Mouse (Mus musculus) erythroid progenitor cell, adult 5-6 weeks (primary cell): ENCODE data around the gene Emx2. TPM values are rescaled to one million over a fixed set of nuclear protein-coding genes. Genes with fewer than 3 reads are reported as not detected.

ENCODE experiments used
- ATAC-seq: replicated peaks from 2 replicates; pipeline ENCODE4 v1.8.0; 2016; ENCODE audit warnings: moderate number of reproducible peaks, mild to moderate bottlenecking, moderate TSS enrichment, inconsistent platforms; ENCODE audit not compliant: poor library complexity, low FRiP score, severe bottlenecking
- total RNA-seq, 2 experiments: library from RNA; stranded (forward) in 1 of 2; stranded (reverse) in 1 of 2; fragments of 150-400 nt in 1 of 2; fragments of 186-747, 209-891 nt in 1 of 2; gene quantifications; 2 replicates each; pipeline versions ENCODE4 v1.2.3 to v1.2.4; 2015 to 2017; ENCODE audit warnings: low replicate concordance in 2 of 2

Emx2 gene
- total RNA-seq (2015; ENCODE audit: low replicate concordance) (not detected in 2 replicates), total RNA-seq (2017; ENCODE audit: low replicate concordance) (not detected in 2 replicates)

- no peak for ATAC-seq
Observed at GRCm38 (mm10) chr19:59457951-59458742, at the start of gene Emx2. TSS of gene Emx2 (plus strand) at chr19:59458372.

- ATAC-seq = no peak
Observed at GRCm38 (mm10) chr19:59414128-59414527, 44.0 kb upstream of the Emx2 start.

GRCm38 (mm10) chr19:59418024-59418423, 40.1 kb upstream of the Emx2 start:
- peak; percentile 68; the same call in 1 of the 2 replicates for ATAC-seq

GRCm38 (mm10) chr19:59418671-59419070, 39.5 kb upstream of the Emx2 start:
- ATAC-seq = no peak

- no peak for ATAC-seq
Observed at GRCm38 (mm10) chr19:59422393-59422792, 35.8 kb upstream of the Emx2 start.

DNA sequence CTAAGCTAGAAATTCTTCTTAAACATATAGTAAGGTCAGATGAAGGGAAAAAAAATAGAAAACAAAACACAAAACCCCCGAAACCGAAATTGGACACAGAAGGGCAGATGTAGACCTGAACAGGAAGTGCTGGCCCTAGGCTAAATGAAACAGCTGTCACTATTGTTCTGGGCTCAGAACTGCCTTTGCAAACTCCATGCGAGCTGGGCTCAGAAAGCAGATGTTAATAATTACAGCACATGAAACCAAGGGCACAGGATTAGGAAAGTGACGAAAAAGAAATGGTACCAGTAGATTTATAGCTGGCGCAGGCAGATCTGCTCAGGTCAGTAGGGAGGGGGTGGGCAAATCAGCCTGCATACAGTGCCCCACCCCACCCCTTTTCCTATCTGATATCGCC, 34.5 kb upstream of the Emx2 start:
- no peak for ATAC-seq

DNA sequence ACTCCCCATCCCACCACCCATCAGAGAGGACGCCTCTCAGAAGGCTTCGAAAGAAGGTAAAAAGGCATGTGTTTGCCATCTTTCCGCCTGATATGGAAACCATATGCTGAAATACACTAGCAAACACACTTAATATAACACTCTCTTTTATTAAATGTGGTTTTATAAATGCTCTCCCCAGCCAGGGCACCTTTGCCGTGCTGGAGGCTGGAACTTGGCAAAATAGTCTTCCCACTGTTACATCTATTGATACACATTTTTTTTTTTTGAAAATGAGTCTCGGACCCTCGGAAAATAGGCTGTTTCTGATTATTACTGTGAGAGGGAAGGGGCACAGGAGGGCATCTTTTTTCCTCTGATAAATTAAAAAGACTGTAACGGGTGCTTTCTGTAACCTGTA, 33.2 kb upstream of the Emx2 start:
- no peak for ATAC-seq

DNA sequence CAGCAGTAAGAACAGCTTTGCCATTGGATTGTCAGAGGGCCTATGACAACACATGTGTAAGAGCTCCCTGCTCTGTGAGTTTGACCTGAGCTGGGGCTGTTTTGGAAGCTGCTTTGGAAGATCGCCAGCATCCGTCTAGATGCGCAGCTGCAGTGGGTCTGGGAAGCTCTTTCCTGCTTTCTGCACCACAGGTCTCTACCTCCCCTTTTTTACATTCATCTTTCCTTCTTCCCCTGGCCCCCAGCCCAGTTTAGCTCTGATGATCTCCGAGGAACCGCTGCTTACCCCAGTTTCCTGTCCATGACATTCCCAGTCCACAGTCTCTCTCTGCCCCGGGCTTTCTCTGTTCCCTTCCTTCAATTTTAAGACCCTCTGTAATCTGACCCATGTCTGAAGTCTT, 25.9 kb upstream of the Emx2 start:
- no peak for ATAC-seq

DNA sequence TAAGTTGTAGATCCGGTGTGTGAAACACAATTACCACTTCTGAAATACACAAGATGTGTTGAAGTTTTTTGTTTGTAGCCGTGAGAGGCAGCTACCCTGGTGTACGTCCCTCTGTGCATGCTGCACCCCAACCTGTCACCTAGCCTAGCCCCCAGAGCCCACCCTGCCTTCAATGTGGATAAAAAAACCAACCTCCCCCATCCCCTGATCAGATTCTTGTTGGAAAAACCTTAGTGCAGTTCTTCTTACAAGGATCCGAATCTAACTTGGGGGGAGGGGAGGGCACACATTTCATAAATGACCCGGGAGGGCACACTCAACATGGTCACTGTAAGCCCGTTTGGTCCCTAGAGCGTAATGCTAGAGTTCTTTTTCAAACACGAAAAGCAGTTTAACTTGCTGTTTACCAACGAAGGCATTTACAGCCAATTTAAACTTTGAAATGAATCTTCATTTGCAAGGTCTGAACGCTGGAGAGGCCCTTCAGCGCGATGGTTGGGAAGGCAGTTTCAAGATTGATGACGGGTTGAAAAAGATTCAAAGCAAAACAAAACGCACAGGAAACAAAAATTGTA, 7.5 kb upstream of the Emx2 start:
- ATAC-seq = no peak

DNA sequence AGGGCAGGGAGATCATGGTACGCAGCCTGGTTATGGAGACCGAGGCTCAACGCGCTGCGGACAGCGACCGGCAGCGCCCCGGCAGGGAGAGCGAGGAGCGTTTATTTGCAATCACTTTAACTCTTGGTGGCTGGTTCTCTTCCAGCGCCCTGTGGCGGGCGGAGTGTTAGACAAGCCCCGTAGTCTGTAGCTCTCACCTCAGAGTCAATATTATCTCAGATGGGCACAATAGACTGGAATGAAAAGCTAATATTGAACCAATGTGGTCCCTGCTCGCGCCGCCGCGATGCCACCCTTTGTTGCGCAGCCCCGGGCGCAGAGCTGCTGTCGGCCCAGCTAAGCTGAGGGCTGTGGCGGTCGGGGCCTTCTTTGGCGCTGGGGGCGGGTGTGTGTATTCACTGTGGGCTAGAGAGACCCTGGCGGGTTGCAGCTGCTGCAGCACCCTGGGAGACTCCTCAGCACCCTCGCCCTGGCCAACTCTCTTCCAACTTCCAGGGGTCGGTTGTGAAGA, 6.7 kb upstream of the Emx2 start:
- ATAC-seq = no peak

GRCm38 (mm10) chr19:59452321-59452720, 5.9 kb upstream of the Emx2 start:
- no peak for ATAC-seq

DNA sequence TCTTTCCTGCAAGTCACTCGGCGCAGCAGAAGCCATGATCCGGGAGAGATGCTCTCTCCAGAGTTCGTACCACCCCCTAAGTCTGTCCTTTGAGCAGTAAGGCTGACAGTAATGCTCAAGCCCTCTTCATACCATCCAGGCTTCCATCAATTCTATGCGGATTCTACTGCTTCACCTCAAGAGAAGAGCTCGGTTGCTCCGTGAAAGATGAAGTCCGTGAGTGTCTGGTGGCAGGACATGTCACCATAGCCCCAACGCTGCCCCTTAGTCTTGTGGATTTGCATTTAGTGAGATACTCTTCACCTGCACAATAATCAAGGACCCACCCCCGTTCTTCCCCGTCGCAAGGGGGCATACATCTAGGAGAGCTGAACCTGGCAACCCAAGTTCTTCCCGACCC, 4.6 kb upstream of the Emx2 start:
- ATAC-seq = no peak

DNA sequence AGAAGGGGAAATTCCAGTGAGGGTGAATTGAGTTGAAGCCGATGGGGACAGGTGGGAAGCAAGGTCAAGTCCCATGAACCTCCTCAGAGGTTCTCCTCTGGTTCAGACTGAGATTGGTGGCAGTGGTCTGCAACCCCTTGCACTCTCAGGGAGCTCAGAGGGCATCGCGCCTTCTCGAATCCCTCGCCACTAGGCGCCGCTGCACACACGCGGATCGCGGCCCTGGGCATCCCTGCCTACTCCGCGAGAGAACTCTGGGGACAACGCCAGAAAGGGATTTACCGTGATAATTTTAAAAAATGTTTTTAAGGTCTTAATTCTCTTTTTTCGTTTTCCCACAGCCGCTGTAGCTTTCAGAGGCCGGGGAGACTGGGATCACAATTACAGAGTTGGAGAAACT, 4.0 kb upstream of the Emx2 start:
- ATAC-seq = no peak

DNA sequence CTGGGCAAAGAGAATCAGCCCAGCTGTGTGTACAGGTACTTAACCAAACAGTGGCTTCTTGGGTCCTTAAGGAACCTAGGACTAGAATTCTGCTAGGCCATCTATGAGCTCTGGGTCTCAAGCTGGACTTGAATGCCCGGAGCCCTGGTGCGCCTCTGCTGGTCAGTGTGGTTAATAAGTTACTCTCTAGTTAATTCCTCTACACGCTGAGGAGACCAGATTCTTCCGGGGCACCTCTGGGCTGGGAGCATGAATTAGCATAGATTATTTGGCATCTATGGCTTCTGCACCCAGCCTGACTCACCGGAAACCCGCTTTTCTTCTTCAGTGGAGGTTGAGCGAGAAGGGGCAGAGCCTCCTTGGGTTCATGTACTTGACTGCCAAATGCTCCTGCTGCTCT, 2.5 kb upstream of the Emx2 start:
- ATAC-seq = no peak

GRCm38 (mm10) chr19:59457011-59457945, 894 bp upstream of the Emx2 start:
- no peak for ATAC-seq

DNA sequence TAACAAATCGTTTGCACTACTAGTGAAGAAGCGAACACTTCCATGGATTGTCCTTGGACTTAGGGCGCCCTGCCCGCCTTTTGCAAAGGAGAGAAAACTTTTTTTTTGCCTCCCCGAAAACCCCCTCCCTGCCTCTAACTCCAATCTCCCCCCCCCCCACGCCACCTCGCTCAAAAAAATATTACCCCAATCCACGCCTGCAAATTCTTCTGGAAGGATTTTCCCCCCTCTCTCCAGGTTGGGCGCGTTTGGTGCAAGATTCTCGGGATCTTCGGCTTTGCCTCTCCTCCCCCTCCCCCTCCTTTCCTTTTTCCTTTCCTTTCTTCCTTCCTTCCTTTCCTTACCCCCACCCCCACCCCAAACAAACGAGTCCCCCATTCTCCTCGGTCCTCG, 567 bp downstream of the Emx2 start:
- ATAC-seq = no peak

GRCm38 (mm10) chr19:59459158-59459781, 1.1 kb downstream of the Emx2 start:
- ATAC-seq = no peak

DNA sequence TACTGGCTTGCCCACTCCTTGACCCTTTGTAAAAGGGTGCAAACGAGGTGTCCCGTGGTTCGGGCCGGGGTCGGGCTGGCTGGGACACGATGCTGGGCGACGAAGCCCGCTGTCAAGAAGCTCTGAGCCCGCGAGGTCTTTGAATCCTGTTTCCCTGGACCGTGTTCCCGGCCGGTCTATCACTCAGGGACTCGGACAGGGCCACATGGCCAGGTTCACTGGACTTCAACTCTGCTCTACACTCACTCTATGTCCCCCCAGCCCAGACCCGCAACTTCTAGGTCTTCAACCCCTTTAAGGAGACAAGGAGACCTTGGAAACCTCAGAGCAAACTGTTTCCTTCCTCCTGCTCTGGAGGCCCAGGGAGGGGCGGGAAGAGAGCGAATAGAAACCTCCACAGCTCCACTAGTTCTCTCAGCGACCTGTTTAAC, 1.7 kb downstream of the Emx2 start:
- ATAC-seq = no peak

GRCm38 (mm10) chr19:59460328-59461115, 2.4 kb downstream of the Emx2 start:
- ATAC-seq = no peak
